Mouse (Mus musculus) neutrophil, adult 5-6 weeks (primary cell): ENCODE data around the gene Tac4. TPM values are rescaled to one million over a fixed set of nuclear protein-coding genes. Genes with fewer than 3 reads are reported as not detected.

Experiments used
- ATAC-seq: fragments of 151-379, 151-347 bp; 2 replicates; pipeline ENCODE4 v1.8.0; 2017; ENCODE audit warnings: mild to moderate bottlenecking, moderate TSS enrichment; ENCODE audit not compliant: insufficient number of reproducible peaks, poor library complexity, low FRiP score, severe bottlenecking; ENCODE audit errors: extremely low read depth
- total RNA-seq: library from RNA; stranded (forward); fragments of 200-1000 nt; gene quantifications from 2 replicates; pipeline ENCODE4 v1.2.3, GENCODE M21; 2017

Tac4 gene
- total RNA-seq, 1 experiment from 2014 or later, result not detected

DNA sequence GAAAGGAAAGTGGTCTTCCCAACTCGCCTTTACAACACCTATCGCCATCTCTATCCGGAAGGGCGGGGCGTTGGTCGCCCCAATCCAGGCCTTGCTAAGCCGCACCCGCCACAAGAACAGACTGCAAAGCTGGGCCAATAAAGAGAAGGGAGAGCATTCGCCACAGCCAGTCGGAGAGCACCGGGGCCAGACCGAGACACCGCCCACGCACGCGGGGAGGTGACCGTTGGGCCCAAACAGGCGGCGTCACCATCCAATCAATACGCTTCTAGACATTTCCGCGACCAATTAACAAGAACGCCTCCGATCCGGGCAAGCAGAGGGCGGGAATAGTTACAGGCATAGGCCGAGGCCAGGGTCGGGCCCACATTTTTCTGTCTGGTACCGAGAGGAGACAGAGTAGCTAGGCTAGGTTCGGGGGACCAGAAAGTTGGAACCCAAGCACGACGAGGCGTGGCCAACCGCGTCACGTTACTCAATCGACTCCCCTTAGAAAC lies 48.2 kb downstream of the Tac4 start:
- peak; percentile 88 for ATAC-seq

DNA sequence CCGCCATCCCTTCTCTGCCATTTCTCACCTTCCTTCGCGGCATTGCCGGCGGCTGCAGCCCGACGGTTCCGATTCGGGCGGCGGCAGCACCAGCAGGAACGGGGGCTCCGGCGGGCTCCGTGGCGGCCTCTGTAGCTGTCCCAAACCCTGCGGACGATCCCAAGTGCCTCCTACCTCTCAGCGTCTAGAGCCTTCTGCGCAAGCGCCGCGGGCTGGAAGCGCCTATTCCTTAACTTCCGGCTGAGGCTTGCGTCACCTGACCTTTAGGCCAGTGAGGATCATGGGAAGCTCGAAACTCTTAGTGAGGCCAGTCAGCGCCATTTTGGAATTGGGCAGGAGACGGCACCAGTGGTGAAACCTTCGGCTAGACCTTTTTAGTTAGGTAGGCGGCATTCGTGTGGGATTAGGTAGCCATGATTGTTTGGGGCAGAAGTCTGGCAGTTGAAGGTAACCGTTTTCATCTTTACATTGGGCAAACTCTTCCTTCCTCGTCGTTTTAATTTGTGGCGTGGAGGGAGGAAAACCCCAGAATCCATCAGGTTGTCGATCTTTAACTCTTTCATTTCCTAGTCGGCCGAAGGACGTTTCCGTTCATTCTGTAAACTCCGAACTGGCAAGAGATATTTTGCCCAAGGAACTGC lies 48.8 kb downstream of the Tac4 start, which contains the start of gene Kat7:
Kat7 (minus strand) TSS at position 240 of the 641 bp plus-strand sequence.
- ATAC-seq, result peak; percentile 88

DNA sequence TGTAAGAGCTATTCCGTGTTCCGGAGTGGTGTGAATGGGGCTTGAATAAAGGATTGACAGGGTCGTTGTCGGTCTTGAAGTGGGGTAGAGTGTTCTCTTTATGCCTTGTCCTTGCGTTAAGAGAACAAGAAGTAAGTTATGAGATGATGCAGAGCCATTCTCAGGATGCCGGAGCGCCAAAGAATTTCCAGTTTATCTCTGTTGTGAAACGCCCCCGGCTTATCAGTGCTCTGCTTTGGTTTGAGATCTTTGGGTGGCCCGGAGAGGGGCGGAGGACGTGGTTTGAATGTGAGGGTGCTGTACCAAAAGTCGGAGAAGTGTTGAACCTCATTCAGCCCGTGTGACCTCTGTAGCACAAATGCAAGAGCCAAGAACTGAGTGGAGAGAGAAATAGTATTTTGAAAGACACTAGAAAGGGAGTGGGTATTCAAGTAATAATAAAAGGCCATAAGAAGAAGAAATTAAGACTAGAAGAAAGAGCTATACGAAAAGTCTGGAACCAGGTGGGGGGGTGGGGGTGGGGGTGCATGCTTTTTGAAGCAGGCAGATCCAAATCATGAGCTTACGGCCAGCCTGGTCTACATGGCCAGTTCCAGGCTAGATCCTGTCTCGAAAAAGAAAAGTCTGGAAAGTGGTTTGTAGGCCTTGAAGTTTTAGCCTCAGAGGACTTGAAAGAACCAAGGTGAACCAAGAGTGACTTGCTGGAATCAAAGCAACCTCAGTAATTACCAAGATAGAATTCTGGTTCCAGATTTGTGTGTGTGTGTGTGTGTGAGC lies 49.5 kb downstream of the Tac4 start:
- ATAC-seq, result no peak

DNA sequence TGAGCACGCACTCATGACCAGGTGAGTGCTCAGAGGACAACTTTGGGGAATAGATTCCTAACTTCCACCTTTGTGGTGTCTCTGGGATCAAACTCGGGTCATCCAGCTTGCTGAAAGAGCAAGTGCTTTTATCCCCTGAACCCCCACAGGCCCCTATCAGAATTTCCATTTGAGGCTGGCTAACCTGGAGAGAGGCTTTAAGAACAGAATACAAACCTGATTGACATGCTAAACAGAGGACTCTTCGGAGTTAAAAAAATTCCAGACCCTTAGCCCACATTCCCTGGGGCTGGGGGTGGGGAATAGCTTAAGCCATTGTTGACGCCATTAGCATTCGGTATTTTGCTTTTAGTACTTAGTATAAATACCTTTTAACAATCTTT lies 50.1 kb downstream of the Tac4 start:
- no peak for ATAC-seq

DNA sequence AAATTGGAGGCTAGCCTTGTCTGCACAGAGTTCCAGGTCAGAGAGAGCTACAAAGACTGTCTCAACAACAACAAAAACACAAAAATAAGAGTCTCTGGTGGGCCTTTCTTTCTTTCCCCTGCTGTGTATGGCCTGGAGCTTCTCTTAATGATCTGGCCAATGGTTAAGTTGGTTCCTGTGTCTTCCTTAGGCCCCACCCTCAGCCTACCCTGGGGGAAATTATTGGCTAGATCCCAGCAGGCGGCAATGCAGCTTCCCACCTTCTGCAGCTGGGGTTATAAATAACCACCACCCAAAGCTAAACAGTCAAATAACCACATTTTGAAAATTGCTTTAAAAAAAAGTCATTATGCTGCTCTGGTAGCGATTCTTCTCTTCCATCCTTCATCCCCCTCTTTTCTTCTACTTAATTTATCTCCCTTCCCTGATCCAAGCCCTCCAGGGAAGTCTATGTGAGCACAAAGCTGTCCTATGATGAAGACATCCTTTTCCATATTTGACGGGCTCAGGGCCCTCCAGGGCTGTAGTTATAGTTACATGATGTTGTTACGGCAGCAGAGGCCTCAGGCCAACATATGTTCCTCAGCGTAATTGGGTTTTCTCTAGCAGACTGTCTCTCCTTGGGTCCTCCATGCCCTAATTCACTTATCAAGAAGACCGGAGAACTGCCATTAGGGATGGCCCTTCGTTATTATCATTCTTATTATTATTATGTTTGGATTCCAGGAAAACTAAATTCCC lies 54.1 kb downstream of the Tac4 start:
- ATAC-seq, result no peak

DNA sequence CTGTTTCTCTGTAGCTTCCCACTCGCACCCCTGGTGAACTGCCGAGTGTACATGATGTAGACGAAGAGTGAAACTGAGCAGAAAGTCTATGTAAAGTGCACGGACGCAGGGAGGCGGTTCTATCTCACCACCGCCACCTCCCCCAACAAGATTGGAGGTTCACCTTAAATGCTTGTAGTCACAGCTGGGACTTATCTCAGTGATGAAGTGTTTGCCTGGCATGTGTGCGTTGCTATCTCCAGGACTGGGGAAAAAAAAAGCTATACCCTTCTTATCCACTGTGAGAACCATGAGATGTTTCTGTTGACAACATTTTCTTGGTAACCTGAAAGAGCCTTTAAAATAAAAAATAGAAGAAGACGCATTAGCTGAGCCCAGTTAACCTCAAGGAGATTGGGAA lies 56.8 kb downstream of the Tac4 start:
- ATAC-seq, result no peak

Other genes starting within 250 kb of the Tac4 start
- gene Pdk2, start 220.2 kb upstream of the Tac4 start, total RNA-seq, result 2.9 and 5.2 TPM in 2 replicates
- 0.23 and 1.2 TPM in 2 replicates for gene Itga3, start 184.7 kb upstream of the Tac4 start, total RNA-seq
- not detected in 2 replicates for gene Dlx3, start 141.4 kb upstream of the Tac4 start, total RNA-seq
- gene Dlx4, start 115.3 kb upstream of the Tac4 start, total RNA-seq, result not detected in 2 replicates
- gene Kat7, start 48.7 kb downstream of the Tac4 start, total RNA-seq, result 63.7 and 69.5 TPM in 2 replicates
- gene Fam117a, start 75.5 kb downstream of the Tac4 start, total RNA-seq, result 45.7 and 48.7 TPM in 2 replicates
- gene Slc35b1, start 123.2 kb downstream of the Tac4 start, total RNA-seq, result 29.1 and 35.5 TPM in 2 replicates
- gene Spop, start 152.6 kb downstream of the Tac4 start, total RNA-seq, result 89.4 and 104 TPM in 2 replicates